Mouse (Mus musculus) layer of hippocampus, postnatal 10 days (tissue): ENCODE results near the gene Gm45062. TPM values are rescaled to one million over a fixed set of nuclear protein-coding genes. Genes with fewer than 3 reads are reported as not detected.

ENCODE experiments used
- DNase-seq, 2 experiments: peaks; one replicate each; pipeline ENCODE4 v3.0.0; 2021; ENCODE audit warnings: low spot score in 2 of 2
- total RNA-seq, 2 experiments: library from RNA; stranded (reverse); gene quantifications; 2 replicates each; pipeline ENCODE4 v1.2.3; 2021

The Gm45062 gene
- total RNA-seq, 2 experiments from 2014 or later: 1.1 to 2.3 TPM

GRCm38 (mm10) chr6:8364033-8364756 is 104.9 kb downstream of the Gm45062 start:
- DNase-seq: no peak

- no peak for DNase-seq
These were observed 105.5 kb downstream of the Gm45062 start for GRCm38 (mm10) chr6:8364757-8365150.

DNA sequence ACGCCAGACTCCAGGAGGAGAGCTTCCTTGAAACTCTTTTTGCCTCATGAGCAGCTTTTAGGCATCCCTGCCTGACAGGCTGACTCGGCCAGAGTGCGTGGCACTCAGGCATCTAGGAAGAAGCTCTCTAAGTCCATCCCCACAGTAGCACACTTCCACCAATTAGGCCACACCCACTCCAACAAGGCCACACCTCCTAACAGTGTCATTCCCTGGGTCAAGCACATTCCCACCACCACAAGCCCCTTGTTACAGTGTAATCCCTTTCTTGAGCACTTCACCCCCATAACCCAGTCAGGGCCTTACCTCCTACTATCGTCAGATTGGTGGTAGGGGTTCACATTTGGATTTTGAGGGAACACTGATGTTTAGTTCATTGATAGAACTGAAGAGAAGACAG is 108.4 kb downstream of the Gm45062 start:
- DNase-seq: no peak

GRCm38 (mm10) chr6:8368198-8368864 is 109.1 kb downstream of the Gm45062 start:
- no peak for DNase-seq

- DNase-seq: no peak
These were observed 111.4 kb downstream of the Gm45062 start for GRCm38 (mm10) chr6:8370624-8371023.

DNA sequence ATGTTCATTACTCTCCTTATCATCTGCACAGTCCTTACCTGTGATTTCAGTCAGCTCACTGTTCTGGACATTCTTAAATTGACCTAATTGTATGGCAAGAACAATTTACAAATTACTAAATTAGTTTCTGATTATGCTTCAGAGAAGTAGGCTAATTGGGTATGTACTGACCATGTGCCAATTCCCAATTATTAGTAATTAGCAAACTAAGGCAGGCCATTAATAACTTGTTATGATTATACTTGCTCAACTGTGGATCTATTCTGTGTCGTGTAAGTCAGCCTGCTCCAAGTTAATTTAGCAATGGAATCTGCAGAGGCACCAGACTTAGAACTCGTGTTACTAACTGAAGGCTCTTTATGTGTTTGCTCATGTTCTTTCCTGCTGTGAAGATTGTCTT is 113.8 kb downstream of the Gm45062 start:
- DNase-seq: no peak

GRCm38 (mm10) chr6:8373851-8374250 is 114.6 kb downstream of the Gm45062 start:
- DNase-seq: no peak

GRCm38 (mm10) chr6:8374290-8374689 is 115.0 kb downstream of the Gm45062 start:
- DNase-seq: no peak

GRCm38 (mm10) chr6:8374712-8375111 is 115.5 kb downstream of the Gm45062 start:
- DNase-seq: no peak

GRCm38 (mm10) chr6:8376351-8376750 is 117.1 kb downstream of the Gm45062 start:
- DNase-seq: no peak

- DNase-seq: no peak
These were observed 118.4 kb downstream of the Gm45062 start for GRCm38 (mm10) chr6:8377667-8378066.

DNA sequence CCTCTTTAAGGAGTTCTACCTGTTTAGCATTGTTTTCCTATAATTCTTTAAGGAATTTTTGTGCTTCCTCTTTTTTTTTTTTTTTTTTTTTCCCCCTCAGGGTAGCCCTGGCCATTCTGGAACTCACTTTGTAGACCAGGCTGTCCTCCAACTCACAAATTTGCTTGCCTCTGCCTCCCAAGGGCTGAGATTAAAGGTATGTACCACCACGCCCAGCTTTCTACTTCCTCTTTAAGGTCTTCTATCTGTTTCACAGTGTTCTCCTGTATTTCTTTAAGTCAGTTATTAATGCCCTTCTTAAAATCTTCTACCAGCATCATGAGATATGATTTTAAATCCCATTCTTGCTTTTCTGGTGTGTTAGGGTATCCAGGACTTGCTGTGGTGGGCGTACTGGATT is 130.1 kb downstream of the Gm45062 start:
- DNase-seq: no peak

- DNase-seq: no peak
These were observed 131.0 kb downstream of the Gm45062 start for GRCm38 (mm10) chr6:8390296-8390695.

- DNase-seq: no peak
These were observed 131.7 kb downstream of the Gm45062 start for GRCm38 (mm10) chr6:8390935-8391334.

DNA sequence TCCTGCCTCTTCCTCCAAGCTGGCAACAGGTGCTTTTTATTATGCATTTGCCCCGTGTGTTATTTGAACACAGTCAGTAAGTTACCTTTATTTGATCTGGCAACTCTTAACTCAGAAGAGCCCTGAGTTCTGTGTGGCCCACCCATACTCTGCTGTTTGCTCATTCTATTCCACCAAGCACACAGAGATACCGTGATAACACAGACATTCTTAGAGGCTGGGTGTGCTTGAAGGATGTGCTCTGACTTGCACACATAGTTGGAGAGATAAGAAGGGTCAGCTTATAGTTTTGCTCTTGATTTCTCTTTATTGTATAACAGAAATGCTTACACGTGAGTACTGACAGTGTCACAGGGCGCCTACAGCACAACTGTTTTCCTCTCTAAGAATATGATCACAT is 133.8 kb downstream of the Gm45062 start:
- DNase-seq: no peak

DNA sequence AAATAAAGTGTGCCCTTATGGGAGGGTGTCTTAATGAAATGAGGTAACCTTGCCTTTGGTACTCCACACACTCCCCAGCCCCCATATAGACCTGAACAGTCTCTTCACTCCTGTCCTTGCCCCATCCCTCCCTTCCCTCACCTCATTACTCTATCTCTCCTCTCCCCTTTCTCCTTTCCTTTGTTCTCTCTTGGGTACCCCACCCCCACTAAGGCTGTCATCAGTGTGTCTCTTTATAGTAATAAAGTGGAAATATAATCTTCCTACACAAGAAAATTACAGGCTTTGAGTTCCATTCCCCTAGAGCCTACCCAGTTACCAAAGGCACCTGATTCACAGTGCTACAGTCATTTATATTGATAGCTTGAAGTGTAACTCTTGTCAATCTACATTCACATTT is 134.8 kb downstream of the Gm45062 start:
- no peak for DNase-seq

- no peak for DNase-seq
These were observed 135.8 kb downstream of the Gm45062 start for GRCm38 (mm10) chr6:8395061-8395460.

DNA sequence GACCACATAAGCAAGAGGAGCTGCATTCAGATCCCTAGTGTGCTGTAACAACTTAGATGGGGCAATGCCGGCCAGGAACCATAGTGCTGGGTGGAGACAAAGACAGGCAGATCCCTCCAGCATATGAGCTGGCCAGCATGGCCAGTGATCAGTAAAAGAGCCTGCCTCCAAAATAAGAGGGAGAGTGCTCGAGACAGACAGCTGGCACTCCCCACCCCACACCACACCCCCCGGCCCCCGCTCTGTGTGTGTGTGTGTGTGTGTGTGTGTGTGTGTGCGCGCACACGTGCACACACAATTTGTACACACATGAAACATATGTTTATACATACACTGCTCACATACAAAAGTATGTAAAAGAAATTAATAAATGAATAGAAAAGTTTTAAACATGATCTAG is 138.0 kb downstream of the Gm45062 start:
- DNase-seq: no peak

DNA sequence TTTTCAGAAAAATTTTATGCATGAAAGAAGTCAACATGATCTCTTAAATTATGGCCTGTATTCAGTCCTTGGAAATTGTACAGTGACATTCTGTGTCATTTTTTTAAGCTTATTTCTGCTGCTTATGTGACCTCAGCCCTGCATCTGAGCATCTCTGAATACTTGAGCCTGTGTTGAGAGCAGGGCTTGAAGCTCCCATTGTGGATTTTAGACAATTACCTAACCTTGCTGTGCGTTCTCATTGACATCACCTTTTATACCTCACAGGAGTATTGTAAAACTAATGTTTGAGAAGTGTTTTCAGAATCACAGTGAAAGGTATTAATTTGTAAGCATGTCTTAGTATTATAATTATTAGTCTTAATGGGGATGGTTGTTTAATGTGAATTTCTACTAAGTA is 140.5 kb downstream of the Gm45062 start:
- DNase-seq: no peak

- DNase-seq: no peak
These were observed 143.9 kb downstream of the Gm45062 start for GRCm38 (mm10) chr6:8403127-8403526.

GRCm38 (mm10) chr6:8405844-8406243 is 146.6 kb downstream of the Gm45062 start:
- DNase-seq: no peak

DNA sequence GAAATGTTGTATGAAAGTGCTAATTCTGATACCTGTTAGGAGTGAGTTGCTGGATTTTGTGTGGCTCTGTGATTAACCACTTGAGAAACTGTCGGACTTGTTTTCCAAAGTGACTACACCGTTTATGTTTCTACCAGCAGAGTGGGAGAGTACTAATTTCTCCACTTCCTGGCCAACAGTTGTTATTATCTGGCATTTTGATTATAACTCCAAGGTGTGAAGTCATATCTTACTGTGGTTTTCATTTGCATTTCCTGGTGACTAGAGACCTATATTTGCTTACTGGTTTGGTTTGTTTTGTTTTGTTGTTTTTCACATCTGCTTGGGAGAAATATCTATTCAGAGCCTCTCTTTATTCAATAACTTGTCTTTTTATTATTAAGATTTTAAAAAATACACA is 149.1 kb downstream of the Gm45062 start:
- DNase-seq: no peak

DNA sequence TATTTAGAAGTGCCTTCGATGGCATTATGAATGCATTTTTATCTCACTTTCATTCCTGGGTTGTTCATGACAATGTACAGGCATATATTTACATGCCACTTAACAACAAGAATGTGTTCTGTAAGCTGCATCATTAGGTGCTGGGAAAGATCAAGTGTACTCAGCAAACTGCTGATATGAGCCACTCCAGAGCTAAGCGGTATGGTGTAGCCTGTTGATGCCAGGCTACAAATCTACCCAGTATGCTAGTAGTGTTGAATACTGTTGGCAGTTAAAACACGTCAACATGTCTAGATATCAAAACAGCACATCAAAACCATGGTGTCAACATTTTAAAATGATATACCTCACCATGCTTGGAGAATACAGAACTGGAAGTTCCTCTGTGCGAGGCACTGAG is 150.6 kb downstream of the Gm45062 start:
- no peak for DNase-seq
